Mouse (Mus musculus) stomach, postnatal 0 days (tissue): ENCODE results near the gene Ttll3.

Experiments used
- CTCF ChIP-seq: IDR thresholded peaks from 2 replicates; pipeline ENCODE4 v1.5.1; 2016; ENCODE audit warnings: antibody characterized with exemption, low read depth, mild to moderate bottlenecking, moderate library complexity
- EP300 ChIP-seq: optimal IDR thresholded peaks from 2 replicates; pipeline ENCODE3; 2016; ENCODE audit warnings: antibody characterized with exemption

- TF ChIP-seq CTCF = no peak
- no peak for TF ChIP-seq EP300
These were observed 65.9 kb downstream of the Ttll3 start for GRCm38 (mm10) chr6:113455007-113455406.
